Mouse (Mus musculus): ENCODE results near the gene Edn3.

Edn3 gene

DNA sequence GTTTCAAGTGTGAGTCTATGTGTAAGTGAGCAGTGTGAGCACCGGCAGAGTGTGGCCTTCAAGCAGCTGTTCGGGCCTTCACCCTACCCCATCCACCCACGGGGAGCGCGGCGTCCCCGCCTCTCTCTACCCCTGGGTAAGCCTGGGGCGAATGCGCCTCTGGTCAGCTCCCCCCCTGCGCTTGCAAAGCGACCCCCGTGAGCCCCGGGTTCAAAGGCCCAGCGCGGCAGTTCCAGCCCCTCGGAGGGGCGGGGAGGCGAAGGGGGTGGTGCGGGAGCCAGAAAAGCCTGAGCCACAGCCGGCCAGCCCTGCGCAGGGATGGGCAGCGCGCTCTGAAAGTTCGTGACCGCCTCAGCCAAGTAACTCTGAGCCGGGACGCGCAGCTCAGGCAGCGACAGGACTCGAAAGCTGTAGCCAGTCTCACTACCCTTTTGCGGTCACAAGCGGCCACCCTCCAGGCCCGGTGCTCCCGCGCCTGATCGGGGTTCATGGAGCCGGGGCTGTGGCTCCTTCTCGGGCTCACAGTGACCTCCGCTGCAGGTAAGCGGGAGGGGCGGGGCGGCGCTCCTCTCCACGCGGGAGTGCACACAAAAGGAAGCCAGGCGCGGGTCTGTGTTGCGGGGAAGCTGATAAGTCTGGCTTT, at the start of gene Edn3:
Gene Edn3, plus strand, starts transcription at position 141 of the 643 bp plus-strand sequence.
- in situ Hi-C loops (cut with MboI; ENCODE audit: low sequenced_read_pairs) = no loop called here

DNA sequence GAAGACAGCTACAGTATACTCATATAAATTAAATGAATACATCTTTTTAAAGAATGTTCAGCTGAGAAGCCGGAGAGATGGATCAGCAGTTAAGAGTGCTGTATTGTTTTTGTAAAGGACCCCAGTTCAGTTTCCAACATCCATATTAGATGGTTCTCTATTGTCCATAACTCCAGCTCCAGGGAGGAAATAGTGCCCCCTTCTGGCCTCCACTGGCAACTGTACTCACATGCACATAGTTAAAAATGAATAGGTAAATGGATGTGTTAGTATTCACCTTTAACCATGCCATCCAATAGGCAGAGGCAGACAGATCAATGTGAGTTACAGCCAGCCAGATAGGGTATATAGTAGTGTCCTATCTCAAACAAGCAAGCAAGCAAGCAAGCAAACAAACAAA, 48.4 kb upstream of the Edn3 start:
- in situ Hi-C loops (cut with MboI; ENCODE audit: low sequenced_read_pairs) = no loop called here

DNA sequence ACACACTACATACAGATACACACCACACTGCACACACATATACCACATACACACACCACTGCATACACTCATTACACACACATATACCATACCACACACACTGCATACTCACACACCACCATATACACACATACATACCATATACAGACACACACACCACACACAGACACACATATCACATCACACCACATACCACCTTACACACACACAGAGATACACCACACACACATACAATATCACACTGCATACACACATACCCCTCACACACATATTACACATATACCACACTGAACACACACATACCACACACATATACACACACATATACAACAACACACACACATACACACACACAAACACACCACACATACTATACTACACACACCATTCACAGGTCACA, 44.5 kb upstream of the Edn3 start:
- in situ Hi-C loops (cut with MboI; ENCODE audit: low sequenced_read_pairs) = no loop called here

DNA sequence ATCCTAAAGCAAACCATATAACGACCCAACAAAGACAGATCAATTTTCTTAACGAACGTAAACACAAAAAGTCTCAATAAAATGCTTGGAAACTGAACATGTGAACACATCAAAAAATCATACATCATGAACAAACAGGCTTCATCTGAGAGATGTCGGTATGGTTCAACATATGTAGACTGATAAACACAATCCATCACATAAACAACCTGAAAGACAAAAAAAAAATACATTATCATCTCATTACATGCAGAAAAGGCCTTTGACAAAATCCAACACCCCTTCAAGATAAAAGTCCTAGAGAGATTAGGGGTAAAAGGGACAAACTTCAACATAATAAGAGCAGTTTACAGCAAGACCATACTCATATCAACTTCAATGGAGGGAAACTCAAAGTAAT, 42.6 kb upstream of the Edn3 start:
- in situ Hi-C loops (cut with MboI; ENCODE audit: low sequenced_read_pairs) = no loop called here

DNA sequence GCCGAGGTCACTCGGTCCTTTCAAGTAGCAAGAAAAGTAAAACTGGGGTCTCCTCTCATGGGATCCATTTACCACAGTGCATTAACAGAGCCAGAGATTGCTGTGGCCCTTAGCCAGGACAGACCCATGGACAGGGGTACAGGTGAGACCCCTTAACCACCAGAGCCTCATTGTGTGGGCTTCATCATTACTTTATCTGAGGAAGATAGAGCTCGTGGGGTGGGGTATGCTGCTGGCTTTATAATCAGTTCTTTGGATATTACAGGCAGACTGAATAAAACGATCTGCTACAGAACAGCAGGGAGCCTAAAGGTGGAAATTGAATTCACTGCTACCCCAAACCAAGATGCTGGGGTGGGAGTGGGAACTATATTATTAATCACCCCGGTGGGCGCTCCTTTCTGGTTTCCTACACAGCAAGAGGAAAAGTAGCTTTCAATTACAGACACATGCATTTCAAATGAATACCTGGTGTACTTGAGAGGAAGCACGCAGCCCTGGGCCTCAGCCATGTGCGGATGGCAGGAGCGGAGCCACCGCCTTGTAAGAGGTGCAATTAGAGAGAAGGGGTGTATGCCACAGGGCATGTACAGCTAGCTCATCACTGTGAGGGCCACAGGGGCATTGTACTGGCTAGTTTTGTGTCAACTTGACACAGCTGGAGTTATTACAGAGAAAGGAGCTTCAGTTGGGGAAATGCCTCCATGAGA, 33.1 kb upstream of the Edn3 start:
- in situ Hi-C loops (cut with MboI; ENCODE audit: low sequenced_read_pairs) = no loop called here

DNA sequence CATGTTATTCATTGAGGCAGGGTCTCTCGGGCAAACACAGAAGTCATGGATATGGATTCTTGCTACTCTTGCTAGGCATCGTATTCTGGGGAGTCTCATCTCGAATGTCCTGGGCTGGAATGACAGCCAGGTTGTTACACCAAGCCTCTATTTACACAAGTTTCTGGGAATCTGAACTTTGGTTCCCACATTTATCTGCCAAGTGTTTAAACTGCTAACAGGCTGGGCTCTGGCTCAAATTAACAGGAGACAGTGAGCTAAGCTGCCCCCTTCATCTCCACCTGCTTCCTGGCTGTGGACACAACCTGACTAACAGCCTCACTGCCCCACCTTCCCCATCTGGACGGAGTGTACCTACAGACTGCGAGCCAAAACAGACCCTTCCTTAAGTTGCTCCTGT, 28.5 kb upstream of the Edn3 start:
- in situ Hi-C loops (cut with MboI; ENCODE audit: low sequenced_read_pairs) = no loop called here

DNA sequence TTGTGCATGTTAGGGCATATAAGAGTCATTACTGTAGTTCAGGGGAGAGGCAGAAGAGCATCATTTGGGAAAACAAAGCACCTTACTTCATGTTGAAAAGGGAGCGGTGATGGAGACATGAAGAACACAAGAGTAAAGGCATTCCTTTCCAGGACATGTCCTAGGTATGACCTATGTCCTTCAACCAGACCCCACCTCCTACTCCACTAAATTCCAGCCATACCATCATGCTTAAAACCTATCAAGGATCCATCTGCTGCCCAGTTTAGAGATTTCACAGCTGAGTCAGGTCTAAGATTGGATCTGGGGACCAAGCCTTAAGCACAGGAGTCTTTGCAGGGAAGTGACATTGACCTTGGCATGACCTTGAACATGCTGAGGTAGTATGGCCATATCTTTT, 25.1 kb upstream of the Edn3 start:
- in situ Hi-C loops (cut with MboI; ENCODE audit: low sequenced_read_pairs) = no loop called here

DNA sequence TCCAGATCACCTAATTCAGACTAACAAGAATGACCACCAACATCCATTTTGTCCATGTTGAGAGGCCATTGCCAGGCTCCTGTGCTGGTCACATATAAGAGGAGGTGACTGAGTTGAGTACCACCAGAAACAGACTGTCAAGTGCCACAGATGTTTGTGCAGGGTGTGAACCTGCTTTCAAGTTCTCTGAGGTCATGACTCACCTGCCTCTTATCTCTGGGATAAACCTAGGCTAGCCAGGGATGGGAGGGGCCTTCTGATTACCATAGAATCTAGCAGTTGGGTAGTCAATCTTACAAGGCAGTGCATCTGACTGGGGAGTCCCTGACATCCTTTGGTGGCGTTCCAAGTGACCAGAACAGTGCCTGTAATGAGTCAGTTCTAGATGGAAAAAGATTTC, 13.2 kb upstream of the Edn3 start:
- in situ Hi-C loops (cut with MboI; ENCODE audit: low sequenced_read_pairs) = no loop called here

DNA sequence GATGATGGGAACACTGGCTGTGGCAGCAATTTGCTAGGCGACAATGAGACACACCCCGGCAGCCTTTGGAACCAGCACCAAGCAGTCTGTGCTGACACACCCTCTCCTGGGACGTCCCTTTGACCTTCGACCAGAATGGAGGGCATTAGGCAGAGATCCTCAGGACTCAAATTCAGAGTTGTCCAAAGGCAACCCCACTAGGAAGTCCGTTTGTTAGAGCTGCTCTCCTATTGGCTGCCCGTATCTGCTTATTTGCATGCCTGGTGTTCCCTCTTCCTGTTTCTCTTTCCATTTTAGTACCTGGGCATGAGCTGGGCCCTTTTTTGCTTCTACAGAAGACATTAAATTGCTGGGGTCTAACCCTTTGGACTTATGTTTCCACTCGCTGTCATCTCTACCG, 12.0 kb upstream of the Edn3 start:
- in situ Hi-C loops (cut with MboI; ENCODE audit: low sequenced_read_pairs) = no loop called here

DNA sequence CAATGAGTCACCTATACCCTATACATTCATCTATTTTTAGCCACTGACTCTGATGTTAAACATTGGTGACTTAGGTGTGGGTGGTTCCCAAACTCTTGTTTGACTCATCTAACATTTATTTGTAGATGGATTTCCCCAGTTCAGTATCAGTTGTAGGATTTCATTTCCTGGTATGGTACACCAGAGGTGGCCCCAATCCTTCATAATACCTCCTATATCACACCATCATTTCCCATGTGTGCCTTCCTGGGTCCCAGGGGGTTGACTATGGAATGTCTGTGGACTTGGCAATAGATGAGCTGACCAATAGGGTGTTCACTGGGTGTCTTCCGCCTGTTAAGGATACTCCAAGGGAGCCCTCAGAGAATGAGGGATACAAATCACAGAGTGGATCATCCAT, 7.2 kb upstream of the Edn3 start:
- in situ Hi-C loops (cut with MboI; ENCODE audit: low sequenced_read_pairs) = no loop called here

DNA sequence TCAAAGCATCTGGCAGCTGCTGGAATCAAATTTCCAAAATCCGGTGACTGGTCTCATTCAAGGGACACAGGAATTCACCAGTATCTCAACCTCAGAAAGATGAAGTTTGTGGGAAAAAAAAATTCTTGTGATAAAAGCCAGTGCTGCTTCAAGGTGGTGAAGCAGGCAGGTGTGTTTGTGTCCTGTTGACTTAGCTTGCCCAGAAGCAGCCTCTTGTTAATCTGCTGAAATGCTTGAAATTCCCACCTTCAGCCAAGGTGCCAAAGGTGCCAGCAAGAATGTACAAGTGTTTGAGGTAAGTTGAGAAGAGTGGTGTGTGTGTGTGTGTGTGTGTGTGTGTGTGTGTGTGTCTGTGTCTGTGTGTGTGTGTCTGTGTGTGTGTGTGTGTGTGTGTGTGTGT, 6.2 kb upstream of the Edn3 start:
- in situ Hi-C loops (cut with MboI; ENCODE audit: low sequenced_read_pairs) = no loop called here

DNA sequence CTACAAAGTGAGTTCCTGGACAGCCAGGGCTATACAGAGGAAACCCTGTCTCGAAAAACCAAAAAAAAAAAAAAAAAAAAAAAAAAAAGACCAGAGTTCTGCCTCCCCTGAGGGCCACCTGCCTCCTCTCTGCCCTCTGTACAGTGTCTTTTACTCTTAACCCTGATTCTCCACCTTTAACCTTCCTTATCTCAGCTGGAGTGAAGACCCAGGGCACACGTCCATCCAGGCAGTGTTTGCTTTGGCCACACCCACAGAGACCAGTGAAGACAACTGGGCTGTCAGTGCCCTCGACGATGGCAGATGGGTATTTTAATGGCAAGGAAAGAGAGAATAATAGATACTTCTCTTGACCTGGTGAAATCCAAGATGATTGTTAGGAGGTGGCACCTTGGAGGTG, 1.2 kb upstream of the Edn3 start:
- in situ Hi-C loops (cut with MboI; ENCODE audit: low sequenced_read_pairs) = no loop called here

DNA sequence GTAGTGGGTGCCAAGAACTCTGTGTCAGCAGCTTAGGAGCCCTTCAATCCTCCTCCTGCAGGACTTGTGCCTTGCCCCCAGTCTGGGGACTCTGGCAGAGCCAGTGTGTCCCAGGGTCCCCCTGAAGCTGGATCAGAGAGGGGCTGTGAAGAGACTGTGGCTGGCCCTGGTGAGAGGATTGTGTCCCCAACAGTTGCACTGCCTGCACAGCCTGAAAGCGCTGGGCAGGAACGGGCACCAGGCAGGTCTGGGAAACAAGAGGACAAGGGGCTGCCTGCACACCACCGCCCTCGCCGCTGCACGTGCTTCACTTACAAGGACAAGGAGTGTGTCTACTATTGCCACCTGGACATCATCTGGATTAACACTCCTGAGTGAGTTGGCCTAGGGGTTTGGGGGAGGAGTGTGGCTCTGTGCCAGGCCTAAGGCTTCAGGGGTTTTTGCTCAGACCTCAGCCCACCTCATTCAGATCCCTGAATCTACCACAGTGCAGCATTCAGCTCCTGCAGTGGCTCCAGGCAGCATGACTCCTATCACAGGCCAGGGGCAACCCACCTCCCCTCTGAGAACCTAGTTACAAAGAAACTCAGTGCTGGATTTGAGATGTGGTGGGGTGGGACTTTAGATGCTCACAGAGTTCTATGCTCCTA, 1.2 kb downstream of the Edn3 start:
- in situ Hi-C loops (cut with MboI; ENCODE audit: low sequenced_read_pairs) = no loop called here

DNA sequence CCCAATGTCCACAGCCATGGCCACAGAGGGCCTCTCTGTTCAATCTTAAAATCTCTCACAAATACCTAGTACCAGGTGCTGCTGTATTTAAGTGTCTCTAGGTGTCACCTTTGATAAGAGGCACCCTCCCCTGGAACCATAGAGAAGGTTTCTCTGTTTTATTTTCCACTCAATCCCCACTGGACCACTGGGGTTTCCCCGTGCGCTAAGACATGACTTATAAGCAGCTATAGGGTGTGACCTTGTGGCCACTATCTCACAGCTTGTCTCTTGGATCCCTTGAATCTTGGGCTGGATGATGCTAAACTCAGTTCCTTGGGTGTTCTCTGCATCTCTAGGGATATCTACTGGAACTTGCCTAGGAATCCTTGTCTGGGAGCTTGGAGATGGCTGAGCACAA, 1.9 kb downstream of the Edn3 start:
- in situ Hi-C loops (cut with MboI; ENCODE audit: low sequenced_read_pairs) = no loop called here

DNA sequence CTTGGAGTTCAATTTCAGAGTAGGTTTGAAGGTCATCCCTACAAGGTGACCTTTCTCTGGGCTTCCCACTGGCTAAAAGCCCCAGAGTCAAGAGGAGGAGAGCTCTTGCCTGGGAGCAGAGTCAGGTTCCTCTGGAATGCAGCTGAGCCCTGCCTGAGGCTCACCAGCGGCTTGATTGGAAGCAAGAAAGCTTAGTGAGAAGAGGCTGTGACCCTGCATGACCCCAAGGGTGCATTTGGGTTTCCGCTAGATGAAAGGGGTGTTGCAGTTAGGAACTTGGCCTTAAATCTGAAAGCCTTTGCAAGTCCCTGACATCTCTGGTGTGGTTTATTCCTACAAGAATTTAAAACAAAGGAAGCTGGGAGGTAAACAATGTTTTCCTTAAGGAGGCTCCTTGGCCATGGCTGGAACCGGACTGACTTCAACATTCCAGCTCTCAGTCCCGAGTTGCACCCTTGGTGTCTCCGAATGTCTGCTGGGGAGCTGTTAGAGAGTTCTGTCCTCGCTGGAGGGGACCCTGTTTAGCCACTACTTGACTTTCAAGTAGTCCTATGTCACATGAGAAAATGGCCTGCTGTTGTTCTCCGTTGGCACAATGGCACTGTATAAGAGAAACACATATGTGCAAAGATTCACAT, 8.6 kb downstream of the Edn3 start:
- in situ Hi-C loops (cut with MboI; ENCODE audit: low sequenced_read_pairs) = no loop called here

DNA sequence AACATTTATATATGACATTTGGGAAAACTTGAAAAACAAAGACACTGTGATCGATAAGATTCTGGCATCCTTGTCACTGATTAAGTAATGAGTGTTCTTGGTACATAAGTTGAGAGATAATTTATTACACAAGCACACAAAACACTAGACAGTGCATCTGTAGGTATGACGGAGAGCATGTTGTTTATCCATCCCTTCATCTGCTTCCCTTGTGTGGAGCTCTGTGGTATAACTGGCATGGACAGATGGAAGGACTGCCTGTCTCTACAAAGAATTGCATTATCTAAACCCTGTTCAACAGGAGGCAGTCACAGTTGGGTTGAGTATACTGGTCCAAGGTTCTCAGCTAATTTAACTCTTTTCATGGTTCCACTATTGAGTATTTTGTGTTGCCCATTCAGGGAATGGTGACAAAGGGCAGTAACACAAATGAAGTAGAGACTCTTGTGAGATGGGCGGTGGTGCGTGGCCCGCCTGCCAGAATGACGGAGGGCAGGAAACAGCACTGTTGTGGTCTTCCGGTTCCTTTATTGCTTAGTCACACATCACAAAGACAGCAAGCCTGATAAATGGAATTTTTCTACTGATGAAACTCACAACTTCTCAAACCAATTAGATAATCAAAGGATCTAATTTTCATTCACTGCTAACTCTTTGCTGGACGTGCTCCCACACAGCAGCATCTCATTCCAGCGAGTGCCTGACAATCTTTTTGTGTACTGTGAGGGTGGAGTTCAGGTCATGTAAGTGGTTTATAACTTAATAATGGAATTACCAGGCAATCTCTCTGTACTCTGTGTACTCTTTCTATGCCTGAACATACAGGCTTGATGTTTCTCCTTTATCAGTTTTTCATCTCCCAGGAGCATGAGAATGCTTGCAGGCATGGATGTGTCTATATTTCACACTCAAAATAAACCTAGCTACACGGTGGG, 14.0 kb downstream of the Edn3 start:
- in situ Hi-C loops (cut with MboI; ENCODE audit: low sequenced_read_pairs) = no loop called here

DNA sequence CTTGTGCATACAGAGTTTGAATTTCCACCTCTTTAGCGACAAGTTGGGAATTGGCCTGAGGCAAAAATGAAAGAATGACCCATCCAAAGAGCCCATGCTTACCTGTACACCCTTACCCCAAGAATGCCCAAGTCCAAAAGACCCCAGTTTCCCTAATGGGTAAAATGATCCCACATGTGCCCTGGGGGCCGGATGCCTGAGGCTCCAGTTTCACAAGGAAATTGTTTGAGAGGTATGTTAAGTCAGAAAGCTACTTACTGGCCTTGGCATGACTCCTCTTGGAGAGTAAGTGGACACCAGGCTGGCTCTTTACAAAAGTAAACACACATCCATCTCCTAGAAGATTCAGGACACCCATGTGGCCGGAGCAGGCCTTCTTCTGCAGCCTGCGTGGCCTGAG, 21.6 kb downstream of the Edn3 start:
- in situ Hi-C loops (cut with MboI; ENCODE audit: low sequenced_read_pairs) = no loop called here

DNA sequence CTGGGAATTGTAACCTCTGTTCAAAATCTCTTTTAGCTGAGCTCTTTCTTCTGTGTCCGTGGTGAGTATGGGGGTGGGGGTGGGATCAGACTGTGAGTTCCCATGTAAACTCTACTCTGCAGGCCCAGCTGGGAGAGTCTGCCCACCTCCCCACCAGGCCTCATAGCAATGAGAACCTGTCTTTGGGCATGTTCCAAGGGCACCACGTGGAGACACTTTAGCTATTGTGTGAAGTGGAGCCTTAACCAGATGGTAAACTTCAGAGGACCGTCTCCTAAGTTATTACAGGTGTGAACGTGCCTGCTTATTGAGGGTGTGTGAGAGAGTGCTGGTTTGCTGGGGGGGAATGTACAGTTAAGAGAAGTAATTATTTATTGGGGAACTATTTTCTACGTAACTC, 22.5 kb downstream of the Edn3 start:
- in situ Hi-C loops (cut with MboI; ENCODE audit: low sequenced_read_pairs) = no loop called here

DNA sequence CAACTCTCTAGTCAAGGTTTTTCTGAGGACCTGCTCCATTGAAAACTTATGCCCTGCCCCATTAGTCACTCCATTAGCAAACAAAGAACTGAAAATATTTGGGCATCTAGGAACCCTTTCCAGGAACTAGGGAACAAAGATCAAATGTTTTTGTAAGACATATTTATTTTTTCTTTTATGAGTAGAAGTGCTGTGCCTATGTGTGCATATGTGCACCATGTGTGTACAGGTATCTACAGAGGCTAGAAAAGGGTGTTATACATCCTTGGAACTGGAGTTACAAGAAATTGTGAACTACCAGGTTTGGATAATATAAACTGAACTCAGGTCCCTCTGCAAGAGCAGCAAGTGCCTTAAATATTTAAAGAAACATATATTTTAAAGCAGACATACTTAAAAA, 28.4 kb downstream of the Edn3 start:
- in situ Hi-C loops (cut with MboI; ENCODE audit: low sequenced_read_pairs) = no loop called here

DNA sequence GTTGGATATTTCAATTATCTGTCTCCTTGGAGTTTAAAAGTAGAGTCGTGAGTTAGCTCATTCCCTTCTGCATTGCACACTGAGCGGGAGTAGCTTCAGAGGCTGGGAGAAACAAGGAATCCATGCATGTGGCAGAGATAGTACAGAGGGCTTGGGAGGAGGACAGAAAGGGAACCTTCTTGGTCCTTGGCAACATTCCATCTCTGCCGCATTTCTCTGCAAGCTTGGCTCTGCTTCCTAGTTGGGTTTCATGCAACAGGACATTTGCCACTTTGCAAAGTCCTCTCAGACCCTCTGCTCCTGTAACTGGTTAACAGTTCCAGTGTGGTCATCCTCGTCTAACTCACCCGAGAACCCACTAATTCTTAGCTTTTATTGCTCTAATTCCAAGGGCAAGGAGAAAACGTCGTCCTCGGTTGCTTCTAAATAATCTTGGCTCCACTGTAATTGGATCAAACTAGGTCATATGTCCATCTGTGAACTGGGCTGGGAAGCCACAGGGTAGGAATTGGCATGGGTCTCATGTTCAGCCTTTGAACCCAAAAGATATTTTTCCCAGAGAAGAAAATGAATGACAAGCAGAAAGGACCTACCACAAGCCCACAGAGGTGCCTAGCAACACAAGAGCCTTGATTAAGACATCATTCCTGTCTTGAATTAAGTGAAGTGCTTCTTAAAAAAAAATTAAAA, 32.2 kb downstream of the Edn3 start:
- in situ Hi-C loops (cut with MboI; ENCODE audit: low sequenced_read_pairs) = no loop called here

Measured in CH12F3 (cell line).